8 mouse cellular contexts compared by ENCODE assay signal in the genomic region with DNA sequence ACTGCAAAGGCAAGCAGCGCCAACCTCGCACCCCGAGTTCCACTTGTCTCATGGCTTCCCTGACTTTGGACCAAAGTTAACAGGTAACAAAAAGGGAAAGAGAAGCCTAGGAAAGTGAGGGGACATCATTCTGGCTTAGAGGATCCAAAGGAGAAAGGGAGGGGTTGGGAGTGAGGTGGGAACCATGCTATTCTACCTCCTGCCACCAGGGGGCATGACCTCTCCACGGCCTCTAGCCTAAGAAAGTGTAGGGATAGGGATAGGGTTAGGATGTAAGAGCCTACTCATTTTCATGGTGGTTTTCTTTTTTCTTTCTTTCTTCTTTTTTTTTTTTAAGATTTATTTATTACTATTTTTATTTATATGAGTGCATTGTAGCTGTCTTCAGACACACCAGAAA. TPM values are rescaled to one million over a fixed set of nuclear protein-coding genes. Genes with fewer than 3 reads are reported as not detected.
A peak's percentile ranks its signal among the peaks of the same experiment; 100 is the strongest.
DNase-seq lines count a peak whose midpoint lies in the region; ATAC-seq and TF ChIP-seq lines count a peak whose summit lies in the region.

No protein-coding gene starts in this region.

- peak; percentile 61 for DNase-seq in hindbrain, embryonic 11.5 days (ENCODE audit: low spot score)
- peak; percentile 69 for DNase-seq in CD4-positive, CD25-positive, alpha-beta regulatory T cell, adult 2 months (ENCODE audit: low read depth, low spot score)
- DNase-seq in stomach, postnatal 0 days (ENCODE audit: low spot score), result no peak

- TF ChIP-seq EP300 in stomach, postnatal 0 days (optimal IDR thresholded peaks at IDR 0.05), result no peak

- H3K9me3 ChIP-seq in hindbrain, embryonic 11.5 days (ENCODE audit: control insufficient read depth, low read length), result no peaks in the 10 kb centered on the region
- H3K9me3 ChIP-seq in hindbrain, embryonic 13.5 days, result no peaks in the 10 kb centered on the region
- H3K9me3 ChIP-seq in embryonic facial prominence, embryonic 15.5 days (replicated peaks), result no peaks in the 10 kb centered on the region
- H3K9me3 ChIP-seq in liver, embryonic 16.5 days (replicated peaks; ENCODE audit: control insufficient read depth, low read length), result no peaks in the 10 kb centered on the region
- no peaks in the 10 kb centered on the region for H3K9me3 ChIP-seq in stomach, postnatal 0 days (ENCODE audit: control insufficient read depth, low read length)
- no peaks in the 10 kb centered on the region for H3K9me3 ChIP-seq in forebrain, embryonic 12.5 days

- TF ChIP-seq CTCF in stomach, postnatal 0 days (IDR thresholded peaks at IDR 0.05; ENCODE audit: low read depth), result peak; percentile 89

- H3K36me3 ChIP-seq in hindbrain, embryonic 11.5 days (ENCODE audit: control insufficient read depth, insufficient read depth, low read length), result peaks cover 25% of the 10 kb centered on the region; the same call in 1 of the 2 replicates
- H3K36me3 ChIP-seq in hindbrain, embryonic 13.5 days, result peaks cover 92% of the 10 kb centered on the region
- peaks cover 73% of the 10 kb centered on the region for H3K36me3 ChIP-seq in embryonic facial prominence, embryonic 15.5 days
- peaks cover 20% of the 10 kb centered on the region for H3K36me3 ChIP-seq in liver, embryonic 16.5 days (ENCODE audit: control insufficient read depth, insufficient read depth)
- H3K36me3 ChIP-seq in stomach, postnatal 0 days (ENCODE audit: control insufficient read depth, insufficient read depth, low read length), result peaks cover 21% of the 10 kb centered on the region
- peaks cover 82% of the 10 kb centered on the region for H3K36me3 ChIP-seq in forebrain, embryonic 12.5 days (replicated peaks)

- WGBS in hindbrain, embryonic 11.5 days, result 82% methylated on average over 4 of the region's 4 CpGs
- WGBS in hindbrain, embryonic 13.5 days, result 78% methylated on average over 4 of the region's 4 CpGs
- 76% methylated on average over 4 of the region's 4 CpGs for WGBS in embryonic facial prominence, embryonic 15.5 days
- 69% methylated on average over 4 of the region's 4 CpGs for WGBS in liver, embryonic 16.5 days (ENCODE audit: insufficient replicate concordance)
- WGBS in stomach, postnatal 0 days, result 73% methylated on average over 4 of the region's 4 CpGs
- WGBS in forebrain, embryonic 12.5 days, result 80% methylated on average over 4 of the region's 4 CpGs

- no peak for ATAC-seq in hindbrain, embryonic 11.5 days (ENCODE audit: low FRiP score)
- ATAC-seq in hindbrain, embryonic 13.5 days (ENCODE audit: low FRiP score), result no peak
- peak; percentile 52 for ATAC-seq in activated CD4-positive, CD25-positive, alpha-beta regulatory T cell, adult 4 months
- ATAC-seq in embryonic facial prominence, embryonic 15.5 days (ENCODE audit: insufficient number of reproducible peaks, low FRiP score, low TSS enrichment, low read depth), result no peak
- ATAC-seq in liver, embryonic 16.5 days (ENCODE audit: low read depth), result peak; percentile 54; the same call in 1 of the 2 replicates
- no peak; the same call in 1 of the 2 replicates for ATAC-seq in stomach, postnatal 0 days (ENCODE audit: low FRiP score, low TSS enrichment)
- no peak for ATAC-seq in forebrain, embryonic 12.5 days (ENCODE audit: low FRiP score)

- no peak overlapping the region for H3K9ac ChIP-seq in hindbrain, embryonic 11.5 days (ENCODE audit: low read depth, low read length)
- no peak overlapping the region for H3K9ac ChIP-seq in hindbrain, embryonic 13.5 days
- no peak overlapping the region for H3K9ac ChIP-seq in embryonic facial prominence, embryonic 15.5 days
- H3K9ac ChIP-seq in liver, embryonic 16.5 days (ENCODE audit: low read depth, low read length), result no peak overlapping the region
- no peak overlapping the region for H3K9ac ChIP-seq in stomach, postnatal 0 days (ENCODE audit: low read length)
- no peak overlapping the region for H3K9ac ChIP-seq in forebrain, embryonic 12.5 days

- H3K27ac ChIP-seq in hindbrain, embryonic 11.5 days (ENCODE audit: low read depth, low read length), result no peak overlapping the region
- H3K27ac ChIP-seq in hindbrain, embryonic 13.5 days, result no peak overlapping the region
- peak overlapping the region; percentile 69; the same call in 1 of the 2 replicates for H3K27ac ChIP-seq in embryonic facial prominence, embryonic 15.5 days (replicated peaks)
- H3K27ac ChIP-seq in liver, embryonic 16.5 days (ENCODE audit: low read length), result no peak overlapping the region
- no peak overlapping the region for H3K27ac ChIP-seq in stomach, postnatal 0 days (replicated peaks)
- no peak overlapping the region for H3K27ac ChIP-seq in forebrain, embryonic 12.5 days

- H3K4me3 ChIP-seq in hindbrain, embryonic 11.5 days (ENCODE audit: low read depth, low read length), result no peak overlapping the region
- no peak overlapping the region for H3K4me3 ChIP-seq in hindbrain, embryonic 13.5 days
- no peak overlapping the region for H3K4me3 ChIP-seq in embryonic facial prominence, embryonic 15.5 days (replicated peaks)
- no peak overlapping the region for H3K4me3 ChIP-seq in liver, embryonic 16.5 days (ENCODE audit: low read depth, low read length)
- H3K4me3 ChIP-seq in stomach, postnatal 0 days (ENCODE audit: low read depth, low read length), result no peak overlapping the region
- H3K4me3 ChIP-seq in forebrain, embryonic 12.5 days (replicated peaks), result no peak overlapping the region

- no peak overlapping the region for H3K4me2 ChIP-seq in hindbrain, embryonic 11.5 days (replicated peaks; ENCODE audit: low read depth, low read length)
- H3K4me2 ChIP-seq in hindbrain, embryonic 13.5 days, result no peak overlapping the region
- H3K4me2 ChIP-seq in embryonic facial prominence, embryonic 15.5 days (replicated peaks), result no peak overlapping the region
- H3K4me2 ChIP-seq in liver, embryonic 16.5 days (ENCODE audit: low read depth, low read length), result no peak overlapping the region
- no peak overlapping the region for H3K4me2 ChIP-seq in stomach, postnatal 0 days (replicated peaks; ENCODE audit: low read depth)
- no peak overlapping the region for H3K4me2 ChIP-seq in forebrain, embryonic 12.5 days

- no peaks in the 10 kb centered on the region for H3K27me3 ChIP-seq in hindbrain, embryonic 11.5 days (ENCODE audit: control insufficient read depth, insufficient read depth, low read length)
- H3K27me3 ChIP-seq in hindbrain, embryonic 13.5 days, result no peaks in the 10 kb centered on the region
- H3K27me3 ChIP-seq in embryonic facial prominence, embryonic 15.5 days, result no peaks in the 10 kb centered on the region
- H3K27me3 ChIP-seq in liver, embryonic 16.5 days (ENCODE audit: control insufficient read depth, insufficient read depth, low read depth, low read length), result no peaks in the 10 kb centered on the region
- H3K27me3 ChIP-seq in stomach, postnatal 0 days (ENCODE audit: control insufficient read depth, insufficient read depth, low read length), result no peaks in the 10 kb centered on the region
- H3K27me3 ChIP-seq in forebrain, embryonic 12.5 days, result no peaks in the 10 kb centered on the region

- H3K4me1 ChIP-seq in hindbrain, embryonic 11.5 days (replicated peaks; ENCODE audit: control insufficient read depth, insufficient read depth, low read length), result no peaks in the 10 kb centered on the region
- H3K4me1 ChIP-seq in hindbrain, embryonic 13.5 days (replicated peaks), result no peaks in the 10 kb centered on the region
- no peaks in the 10 kb centered on the region for H3K4me1 ChIP-seq in embryonic facial prominence, embryonic 15.5 days
- no peaks in the 10 kb centered on the region; the same call in 1 of the 2 replicates for H3K4me1 ChIP-seq in liver, embryonic 16.5 days (ENCODE audit: control insufficient read depth, low read depth, low read length)
- H3K4me1 ChIP-seq in stomach, postnatal 0 days (replicated peaks; ENCODE audit: control insufficient read depth, insufficient read depth), result no peaks in the 10 kb centered on the region
- no peaks in the 10 kb centered on the region for H3K4me1 ChIP-seq in forebrain, embryonic 12.5 days

RNA-seq across cellular contexts. Expression of a gene that starts 8.5 kb away (rescaled TPM):
- polyA plus RNA-seq in hindbrain, embryonic 11.5 days (2014; fragmentation: Nextera tagmentation; extraction: Ambion mirVana), result 6.4 and 10.9 TPM in 2 replicates
- polyA plus RNA-seq in hindbrain, embryonic 13.5 days (2015; fragmentation: Nextera tagmentation; extraction: Ambion mirVana), result 5.2 and 6.4 TPM in 2 replicates
- polyA plus RNA-seq in activated CD4-positive, CD25-positive, alpha-beta regulatory T cell, adult 4 months (2017; shearing (Covaris generic)), result under 1 TPM; 0.07 to 0.11 TPM
- polyA plus RNA-seq in embryonic facial prominence, embryonic 15.5 days (2015; fragmentation: Nextera tagmentation; extraction: Ambion mirVana), result 72.5 and 73.3 TPM in 2 replicates
- 4.7 and 5.6 TPM in 2 replicates for polyA plus RNA-seq in liver, embryonic 16.5 days (2015; fragmentation: Nextera tagmentation; extraction: Ambion mirVana)
- 30.7 and 37.7 TPM in 2 replicates for polyA plus RNA-seq in stomach, postnatal 0 days (2015; fragmentation: Nextera tagmentation; extraction: Ambion mirVana)
- 6.6 and 7.6 TPM in 2 replicates for polyA plus RNA-seq in forebrain, embryonic 12.5 days (2016; fragmentation: Nextera tagmentation; extraction: Ambion mirVana)

RNA-seq across cellular contexts. Expression of a gene that starts 30.0 kb away (rescaled TPM):
- polyA plus RNA-seq in hindbrain, embryonic 11.5 days (2014; fragmentation: Nextera tagmentation; extraction: Ambion mirVana), result 176 and 180 TPM in 2 replicates
- 133 and 135 TPM in 2 replicates for polyA plus RNA-seq in hindbrain, embryonic 13.5 days (2015; fragmentation: Nextera tagmentation; extraction: Ambion mirVana)
- 100 to 1,000 TPM; 334 to 398 TPM for polyA plus RNA-seq in activated CD4-positive, CD25-positive, alpha-beta regulatory T cell, adult 4 months (2017; shearing (Covaris generic))
- polyA plus RNA-seq in embryonic facial prominence, embryonic 15.5 days (2015; fragmentation: Nextera tagmentation; extraction: Ambion mirVana), result 202 and 212 TPM in 2 replicates
- polyA plus RNA-seq in liver, embryonic 16.5 days (2015; fragmentation: Nextera tagmentation; extraction: Ambion mirVana), result 71.8 and 79.1 TPM in 2 replicates
- 139 and 147 TPM in 2 replicates for polyA plus RNA-seq in stomach, postnatal 0 days (2015; fragmentation: Nextera tagmentation; extraction: Ambion mirVana)
- 165 and 169 TPM in 2 replicates for polyA plus RNA-seq in forebrain, embryonic 12.5 days (2016; fragmentation: Nextera tagmentation; extraction: Ambion mirVana)

RNA-seq across cellular contexts. Expression of a gene that starts 53.7 kb away (rescaled TPM):
- polyA plus RNA-seq in hindbrain, embryonic 11.5 days (2014; fragmentation: Nextera tagmentation; extraction: Ambion mirVana), result 988 and 1,001 TPM in 2 replicates
- 1,371 and 1,383 TPM in 2 replicates for polyA plus RNA-seq in hindbrain, embryonic 13.5 days (2015; fragmentation: Nextera tagmentation; extraction: Ambion mirVana)
- 100 to 1,000 TPM; 824 to 866 TPM for polyA plus RNA-seq in activated CD4-positive, CD25-positive, alpha-beta regulatory T cell, adult 4 months (2017; shearing (Covaris generic))
- 931 and 958 TPM in 2 replicates for polyA plus RNA-seq in embryonic facial prominence, embryonic 15.5 days (2015; fragmentation: Nextera tagmentation; extraction: Ambion mirVana)
- 235 and 256 TPM in 2 replicates for polyA plus RNA-seq in liver, embryonic 16.5 days (2015; fragmentation: Nextera tagmentation; extraction: Ambion mirVana)
- 560 and 572 TPM in 2 replicates for polyA plus RNA-seq in stomach, postnatal 0 days (2015; fragmentation: Nextera tagmentation; extraction: Ambion mirVana)
- 1,130 and 1,137 TPM in 2 replicates for polyA plus RNA-seq in forebrain, embryonic 12.5 days (2016; fragmentation: Nextera tagmentation; extraction: Ambion mirVana)

Comparison
In these comparisons a context has a peak if more than half of its experiments do, and no peak if none do; other contexts are left out.
1. ATAC-seq: peak in activated CD4-positive, CD25-positive, alpha-beta regulatory T cell, adult 4 months (single experiment) and liver, embryonic 16.5 days (single experiment); none in hindbrain, embryonic 11.5 days (single experiment), hindbrain, embryonic 13.5 days (single experiment), embryonic facial prominence, embryonic 15.5 days (single experiment), stomach, postnatal 0 days (single experiment) and forebrain, embryonic 12.5 days (single experiment).